Mouse (Mus musculus) stomach, embryonic 15.5 days (tissue): ENCODE measurements at regions not wholly inside any gene's neighbourhood (a gene's known extent, or its start where the extent isn't known, plus 50 kb on each side); places are given as distances from the start of the nearest gene placed in this dataset.

Experiments
- ATAC-seq: fragments of 200-750 bp; cut with Nextera tagmentation; 2 replicates; pipeline ENCODE4 v1.8.0; 2017; ENCODE audit warnings: low read depth, moderate number of reproducible peaks, moderate TSS enrichment; ENCODE audit not compliant: insufficient read depth, low FRiP score
- H3K27ac ChIP-seq: fragments of 300-500 bp; sonication (generic); 2 replicates; pipeline ENCODE4 v1.5.1; 2015; ENCODE audit warnings: mild to moderate bottlenecking, inconsistent platforms
- H3K27me3 ChIP-seq: fragments of 300-500 bp; sonication (generic); replicated peaks from 2 replicates; pipeline ENCODE4 v1.6.1; 2015; ENCODE audit warnings: inconsistent platforms
- H3K36me3 ChIP-seq: fragments of 300-500 bp; sonication (generic); 2 replicates; pipeline ENCODE4 v1.6.1; 2015; ENCODE audit warnings: inconsistent platforms
- H3K4me1 ChIP-seq: fragments of 300-500 bp; sonication (generic); 2 replicates; pipeline ENCODE4 v1.6.1; 2015; ENCODE audit warnings: inconsistent platforms
- H3K4me2 ChIP-seq: fragments of 300-500 bp; sonication (generic); 2 replicates; pipeline ENCODE4 v1.6.1; 2015; ENCODE audit warnings: mild to moderate bottlenecking, inconsistent platforms
- H3K4me3 ChIP-seq: fragments of 300-500 bp; sonication (generic); replicated peaks from 2 replicates; pipeline ENCODE4 v1.5.1; 2015; ENCODE audit warnings: inconsistent platforms
- H3K9ac ChIP-seq: fragments of 300-500 bp; sonication (generic); 2 replicates; pipeline ENCODE4 v1.6.1; 2015; ENCODE audit warnings: inconsistent platforms
- H3K9me3 ChIP-seq: fragments of 300-500 bp; sonication (generic); 2 replicates; pipeline ENCODE4 v1.6.1; 2016; ENCODE audit warnings: inconsistent platforms
- WGBS: fragments of 180-500 bp; shearing (Covaris S2); methylation state at CpG from one replicate; pipeline ENCODE4 v1.1.7; 2015; 5-methylcytosine and 5-hydroxymethylcytosine counted together

DNA sequence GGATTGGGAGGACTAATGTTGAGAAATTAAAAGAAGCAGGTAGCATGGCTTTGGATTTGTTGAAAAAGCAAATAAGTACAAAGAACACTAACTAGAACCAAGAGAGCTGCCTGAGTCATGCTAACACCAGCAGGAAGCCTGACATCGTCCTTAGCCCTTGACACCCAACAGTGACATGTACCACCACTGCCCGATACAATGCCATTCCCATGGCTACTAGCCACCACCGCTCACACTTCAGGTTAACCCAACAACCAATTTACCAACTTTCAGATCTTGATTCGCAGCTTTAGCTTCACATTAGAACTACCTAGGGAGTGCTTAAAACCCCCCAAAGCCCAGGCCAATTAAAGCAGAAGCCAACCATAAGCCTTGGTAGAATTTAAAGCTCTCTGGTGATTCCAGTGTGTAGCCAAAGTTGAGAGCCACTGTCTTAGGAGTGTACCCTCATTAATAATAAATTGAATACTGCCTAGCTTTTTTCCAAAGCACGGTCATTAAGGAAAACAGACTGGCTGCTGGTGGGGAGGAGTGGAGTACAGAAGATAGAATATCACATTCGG, 96.2 kb upstream of the Fyn start:
- WGBS: 79% methylated on average over 6 of the region's 6 CpGs
- Histone ChIP-seq H3K4me3 (no peak overlapping the region), H3K4me1 (no peaks in the 10 kb centered on the region), H3K9ac (no peak overlapping the region), H3K27ac (no peak overlapping the region), H3K9me3 (no peaks in the 10 kb centered on the region), H3K4me2 (no peak overlapping the region), H3K27me3 (no peaks in the 10 kb centered on the region), H3K36me3 (no peaks in the 10 kb centered on the region)
- ATAC-seq: no peak

DNA sequence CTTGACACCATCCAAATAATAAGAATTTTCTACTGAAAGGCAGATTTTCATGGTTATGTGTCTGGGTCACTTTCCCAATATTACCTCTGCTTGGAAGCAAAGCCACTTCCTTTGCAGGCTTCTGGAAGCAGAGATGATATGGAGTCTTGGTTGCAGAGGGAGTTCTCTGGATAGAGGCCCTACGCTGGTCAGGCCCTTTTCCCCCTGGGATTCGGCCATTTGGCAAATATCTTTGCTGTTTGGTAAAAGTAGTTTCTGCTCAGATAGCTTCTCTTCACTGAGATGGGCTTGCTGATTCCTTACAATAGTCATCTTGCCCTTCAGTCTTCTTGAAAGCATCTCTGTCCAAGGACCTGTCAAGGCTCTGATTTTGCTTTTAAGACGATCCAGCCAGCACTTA, 98.2 kb upstream of the Fyn start:
- ATAC-seq: no peak
- no peaks in the 10 kb centered on the region for H3K4me1 ChIP-seq
- no peaks in the 10 kb centered on the region for H3K36me3 ChIP-seq
- H3K4me2 ChIP-seq: no peak overlapping the region
- H3K27me3 ChIP-seq: no peaks in the 10 kb centered on the region
- no peaks in the 10 kb centered on the region for H3K9me3 ChIP-seq
- no peak overlapping the region for H3K27ac ChIP-seq
- 84% methylated on average over 3 of the region's 3 CpGs for WGBS
- no peak overlapping the region for H3K4me3 ChIP-seq
- no peak overlapping the region for H3K9ac ChIP-seq

- Histone ChIP-seq H3K4me3 (no peak overlapping the region), H3K4me1 (0 out of 2 replicates have a peak, but pooled peaks cover 4% of the 10 kb centered on the region), H3K36me3 (no peaks in the 10 kb centered on the region), H3K27me3 (no peaks in the 10 kb centered on the region), H3K4me2 (no peak overlapping the region), H3K9me3 (no peaks in the 10 kb centered on the region), H3K9ac (no peak overlapping the region), H3K27ac (no peak overlapping the region)
- ATAC-seq: no peak
- 87% methylated on average over 6 of the region's 6 CpGs for WGBS
Observed at GRCm38 (mm10) chr10:39267236-39267635, 101.4 kb upstream of the Fyn start.

DNA sequence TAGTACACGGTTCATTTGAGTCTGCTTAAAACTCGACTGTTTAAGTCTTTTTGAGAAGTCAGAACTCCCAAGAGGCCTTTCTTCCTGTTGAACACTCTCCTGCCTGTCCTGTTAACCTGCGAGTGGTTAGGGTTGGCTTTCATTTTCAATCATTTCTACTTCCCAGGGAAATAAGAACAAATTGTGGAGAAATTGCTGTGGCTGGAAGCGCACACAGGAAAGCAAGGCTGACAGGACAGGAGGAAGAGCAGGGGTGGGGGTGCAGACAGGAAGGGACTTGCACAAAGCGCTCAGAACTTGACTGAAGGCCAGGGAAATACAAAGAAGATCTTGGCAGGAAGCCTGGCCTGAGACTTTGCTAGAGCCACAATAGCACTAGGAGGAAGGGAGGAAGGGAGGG, 102.2 kb upstream of the Fyn start:
- ATAC-seq: peak; percentile 47; the same call in 1 of the 2 replicates
- H3K9ac ChIP-seq: no peak overlapping the region
- no peak overlapping the region for H3K4me2 ChIP-seq
- H3K27ac ChIP-seq: peak overlapping the region; percentile 76
- H3K27me3 ChIP-seq: no peaks in the 10 kb centered on the region
- H3K9me3 ChIP-seq: no peaks in the 10 kb centered on the region
- H3K36me3 ChIP-seq: no peaks in the 10 kb centered on the region
- whole genome bisulfite sequencing: 20% methylated on average over 5 of the region's 5 CpGs
- H3K4me3 ChIP-seq: no peak overlapping the region
- peaks cover 4% of the 10 kb centered on the region; the same call in 1 of the 2 replicates for H3K4me1 ChIP-seq

DNA sequence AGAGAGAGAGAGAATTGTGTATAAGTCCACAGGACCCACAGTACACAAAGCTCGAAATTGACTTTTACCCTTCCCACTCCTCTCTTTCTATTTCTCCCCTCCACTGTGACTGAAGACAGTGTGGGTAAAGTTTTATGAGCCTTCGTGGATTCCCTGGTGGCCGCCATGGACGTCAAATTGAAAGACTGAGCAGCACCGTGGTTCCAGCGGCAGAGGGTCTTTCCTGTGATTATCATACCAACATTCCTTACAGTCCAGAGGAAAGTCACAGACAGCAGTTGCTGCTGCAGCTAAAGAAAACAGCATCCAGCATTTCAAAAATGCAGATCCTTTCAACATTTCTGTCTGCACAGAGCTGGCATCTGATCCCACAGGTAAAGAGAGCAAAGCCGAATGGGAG, 98.9 kb upstream of the Ccn6 start:
- Histone ChIP-seq H3K9me3 (no peaks in the 10 kb centered on the region), H3K4me1 (peaks cover 4% of the 10 kb centered on the region; the same call in 1 of the 2 replicates), H3K4me2 (no peak overlapping the region), H3K27ac (peak overlapping the region; percentile 76; the same call in 1 of the 2 replicates), H3K27me3 (no peaks in the 10 kb centered on the region), H3K4me3 (no peak overlapping the region), H3K36me3 (no peaks in the 10 kb centered on the region), H3K9ac (no peak overlapping the region)
- WGBS: 24% methylated on average over 7 of the region's 7 CpGs
- no peak for ATAC-seq

DNA sequence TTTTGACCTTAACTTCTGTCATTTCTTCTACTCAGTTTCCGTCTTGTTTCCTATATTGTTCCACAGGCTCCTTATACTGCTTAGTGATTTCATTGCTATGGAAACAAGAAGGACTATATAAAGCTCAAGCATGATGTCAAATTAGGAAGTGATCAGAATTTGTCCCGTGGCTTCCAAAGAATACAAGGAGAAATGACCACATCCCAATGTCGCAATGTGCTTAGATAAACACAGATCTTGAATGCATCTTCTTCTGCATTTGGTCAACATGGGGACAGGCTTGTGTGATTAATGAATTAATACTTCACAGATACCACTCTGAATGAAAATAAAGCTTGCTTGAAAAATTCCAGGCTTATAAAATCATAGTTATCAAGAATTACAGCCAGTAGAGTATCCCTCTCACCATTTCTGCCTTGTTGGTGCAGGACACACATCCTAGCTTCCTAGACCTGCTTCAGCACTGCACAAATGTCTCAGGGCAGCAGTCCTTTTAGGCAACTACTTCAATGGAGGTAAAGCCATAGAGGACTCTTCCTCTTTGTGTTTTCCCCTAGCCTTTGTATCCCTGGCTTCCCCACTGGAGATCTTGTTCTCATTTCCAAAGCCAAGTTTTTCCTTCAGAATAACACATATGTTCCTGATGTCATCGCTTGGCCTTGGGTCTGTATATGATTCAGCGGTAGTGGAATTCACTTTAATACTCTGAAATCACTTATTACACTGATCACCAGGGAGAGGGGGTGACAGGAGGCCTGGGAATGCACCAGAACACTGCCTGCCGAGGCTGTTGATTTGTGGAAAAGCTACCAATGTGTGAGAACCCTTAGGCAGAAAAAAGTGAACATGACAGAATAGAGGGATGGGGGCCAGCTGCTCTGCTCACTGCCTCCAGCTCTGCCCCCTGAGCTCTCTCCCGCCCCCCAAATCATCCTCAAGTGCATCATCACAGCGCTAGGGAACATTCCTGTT, 97.9 kb upstream of the Ccn6 start:
- Histone ChIP-seq H3K27me3 (no peaks in the 10 kb centered on the region), H3K27ac (peak overlapping the region; percentile 76), H3K9ac (no peak overlapping the region), H3K36me3 (no peaks in the 10 kb centered on the region), H3K4me2 (no peak overlapping the region), H3K4me3 (no peak overlapping the region), H3K9me3 (no peaks in the 10 kb centered on the region), H3K4me1 (peaks cover 4% of the 10 kb centered on the region; the same call in 1 of the 2 replicates)
- 45% methylated on average over 8 of the region's 8 CpGs for WGBS
- ATAC-seq: peak; percentile 76

- ATAC-seq: no peak
- no peaks in the 10 kb centered on the region for H3K36me3 ChIP-seq
- no peaks in the 10 kb centered on the region for H3K27me3 ChIP-seq
- 88% methylated on average over 6 of the region's 6 CpGs for WGBS
- peaks cover 4% of the 10 kb centered on the region; the same call in 1 of the 2 replicates for H3K4me1 ChIP-seq
- no peak overlapping the region for H3K27ac ChIP-seq
- H3K4me3 ChIP-seq: no peak overlapping the region
- no peak overlapping the region for H3K9ac ChIP-seq
- no peak overlapping the region for H3K4me2 ChIP-seq
- no peaks in the 10 kb centered on the region for H3K9me3 ChIP-seq
Observed at GRCm38 (mm10) chr10:39260061-39260460, 96.5 kb upstream of the Ccn6 start.

- no peak for ATAC-seq
- Histone ChIP-seq H3K36me3 (no peaks in the 10 kb centered on the region), H3K9ac (no peak overlapping the region), H3K27me3 (no peaks in the 10 kb centered on the region), H3K27ac (no peak overlapping the region), H3K4me1 (peaks cover 1% of the 10 kb centered on the region; the same call in 1 of the 2 replicates), H3K4me3 (no peak overlapping the region), H3K4me2 (no peak overlapping the region), H3K9me3 (no peaks in the 10 kb centered on the region)
- 86% methylated on average over 2 of the region's 2 CpGs for WGBS
Observed at GRCm38 (mm10) chr10:39257371-39258154, 94.0 kb upstream of the Ccn6 start.

DNA sequence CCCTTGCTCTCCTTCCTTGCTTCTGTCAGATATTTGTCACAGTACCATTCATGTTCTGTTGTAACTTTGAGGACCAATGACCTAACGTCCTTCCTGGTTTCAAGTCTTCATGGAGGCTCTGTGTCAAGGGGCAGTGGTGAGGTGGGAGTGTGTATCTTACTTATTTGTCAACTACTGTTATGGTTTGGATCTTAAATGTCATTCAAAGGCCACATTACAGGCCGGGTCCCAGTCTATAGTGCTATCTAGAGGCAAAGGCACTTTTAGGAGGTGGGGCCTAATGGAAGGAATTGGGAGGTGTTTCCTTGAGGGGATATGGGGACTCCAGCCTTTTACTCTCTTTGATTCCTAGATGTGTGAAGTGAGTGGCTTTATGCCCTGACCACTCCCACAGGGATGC, 91.0 kb upstream of the Ccn6 start:
- ATAC-seq: no peak
- H3K4me1 ChIP-seq: no peaks in the 10 kb centered on the region
- H3K9me3 ChIP-seq: no peaks in the 10 kb centered on the region
- no peak overlapping the region for H3K27ac ChIP-seq
- H3K36me3 ChIP-seq: no peaks in the 10 kb centered on the region
- no peak overlapping the region for H3K4me2 ChIP-seq
- WGBS: 63% methylated on average over 2 of the region's 2 CpGs
- H3K9ac ChIP-seq: no peak overlapping the region
- H3K4me3 ChIP-seq: no peak overlapping the region
- H3K27me3 ChIP-seq: no peaks in the 10 kb centered on the region

DNA sequence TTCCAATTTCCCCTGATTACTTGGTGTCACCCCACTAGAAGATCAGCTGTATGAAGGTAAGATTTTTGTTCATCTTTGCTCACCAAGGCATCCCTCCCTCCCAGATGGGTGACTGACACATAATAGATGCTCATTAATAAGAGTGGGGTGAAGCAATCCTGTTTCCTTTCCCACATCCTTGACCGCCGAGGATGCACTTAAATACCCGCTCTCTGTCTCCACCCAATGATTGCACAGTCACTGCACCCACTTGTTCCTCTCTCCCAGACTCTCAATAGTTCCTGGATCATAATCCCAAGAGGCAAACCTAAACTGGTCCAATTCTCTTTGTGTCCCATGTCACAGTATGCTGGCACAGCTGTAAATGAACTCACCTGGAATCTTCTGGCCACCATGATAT, 86.4 kb upstream of the Ccn6 start:
- H3K9me3 ChIP-seq: no peaks in the 10 kb centered on the region
- no peak overlapping the region for H3K9ac ChIP-seq
- H3K4me2 ChIP-seq: no peak overlapping the region
- no peaks in the 10 kb centered on the region for H3K4me1 ChIP-seq
- no peaks in the 10 kb centered on the region for H3K36me3 ChIP-seq
- H3K27ac ChIP-seq: no peak overlapping the region
- H3K27me3 ChIP-seq: no peaks in the 10 kb centered on the region
- H3K4me3 ChIP-seq: no peak overlapping the region
- 74% methylated on average over 3 of the region's 3 CpGs for WGBS
- ATAC-seq: no peak

- no peak for ATAC-seq
- no peaks in the 10 kb centered on the region for H3K4me1 ChIP-seq
- no peak overlapping the region for H3K27ac ChIP-seq
- H3K36me3 ChIP-seq: no peaks in the 10 kb centered on the region
- no peak overlapping the region for H3K9ac ChIP-seq
- no peak overlapping the region for H3K4me2 ChIP-seq
- H3K9me3 ChIP-seq: no peaks in the 10 kb centered on the region
- no peaks in the 10 kb centered on the region for H3K27me3 ChIP-seq
- no peak overlapping the region for H3K4me3 ChIP-seq
- WGBS: 64% methylated on average over 4 of the region's 4 CpGs
Observed at GRCm38 (mm10) chr10:39248486-39248885, 84.9 kb upstream of the Ccn6 start.

DNA sequence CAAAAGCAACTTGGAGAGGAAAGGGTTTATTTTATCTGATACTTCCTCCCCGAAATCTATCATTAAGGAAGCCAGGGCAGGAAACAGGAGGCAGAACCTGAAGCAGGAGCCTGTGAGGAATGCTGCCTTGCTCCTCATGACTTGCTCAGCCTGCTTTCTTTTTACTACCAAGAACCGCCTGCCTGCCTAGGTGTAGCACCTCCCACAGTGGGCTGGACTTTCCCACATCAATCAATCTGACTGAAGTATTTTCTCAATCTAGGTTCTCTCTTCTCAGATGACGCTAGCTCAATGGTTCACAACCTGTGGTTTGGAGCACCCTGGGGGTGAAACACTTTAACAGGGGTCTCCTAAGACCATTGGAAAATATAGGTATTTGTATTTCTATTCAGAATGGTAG, 83.4 kb upstream of the Ccn6 start:
- H3K4me3 ChIP-seq: no peak overlapping the region
- no peaks in the 10 kb centered on the region for H3K4me1 ChIP-seq
- no peak for ATAC-seq
- no peak overlapping the region for H3K27ac ChIP-seq
- H3K4me2 ChIP-seq: no peak overlapping the region
- WGBS: 58% methylated on average over 3 of the region's 3 CpGs
- no peak overlapping the region for H3K9ac ChIP-seq
- H3K36me3 ChIP-seq: no peaks in the 10 kb centered on the region
- no peaks in the 10 kb centered on the region for H3K27me3 ChIP-seq
- H3K9me3 ChIP-seq: no peaks in the 10 kb centered on the region
